Mouse (Mus musculus) E14TG2a.4 (cell line): ENCODE measurements at regions not wholly inside any gene's neighbourhood (a gene's known extent, or its start where the extent isn't known, plus 50 kb on each side); places are given as distances from the start of the nearest gene placed in this dataset.

ENCODE experiments used
- CTCF ChIP-seq: conservative IDR thresholded peaks from 2 replicates; pipeline ENCODE4 v1.5.1; 2014; ENCODE audit warnings: low read length
- POU5F1 ChIP-seq: IDR thresholded peaks from 2 replicates; pipeline ENCODE4 v1.6.1; 2014; ENCODE audit warnings: low read length, borderline replicate concordance

- TF ChIP-seq CTCF (no peak), POU5F1 (no peak)
Measured at GRCm38 (mm10) chr6:95198611-95199010, 81.6 kb downstream of the Kbtbd8 start.
